Mouse (Mus musculus) layer of hippocampus, adult 6 months (tissue): ENCODE results near the gene Wdr64. TPM values are rescaled to one million over a fixed set of nuclear protein-coding genes. Genes with fewer than 3 reads are reported as not detected.

Source experiments
- long read RNA-seq, 2 experiments: library from polyadenylated mRNA; unstranded; transcript quantifications; one replicate each; pipeline ENCODE4 v2.0.0; 2019 to 2020
- polyA plus RNA-seq: library from polyadenylated mRNA; unstranded; fragments of <200 nt; fragmentation: Nextera tagmentation; gene quantifications from 2 replicates; pipeline ENCODE4 v1.2.3, GENCODE M21; 2021

The Wdr64 gene
- polyA plus RNA-seq, result not detected in 2 replicates
- long read RNA-seq, experiment 1, result 0 reads
- long read RNA-seq, experiment 2, result 0 reads

GRCm38 (mm10) chr1:175698293-175698692 lies at the start of gene Wdr64:
Gene Wdr64 (plus strand): TSS chr1:175698593.

GRCm38 (mm10) chr1:175692246-175692996 lies 6.0 kb upstream of the Wdr64 start, which contains the start of the genes Opn3 and Chml:
Gene Opn3 (minus strand): TSS chr1:175692776.
Gene Chml (minus strand): TSS chr1:175692901.

Other genes with a start within 250 kb of the Wdr64 start
- gene Rgs7, start 206.1 kb upstream of the Wdr64 start, polyA plus RNA-seq, result 29.6 and 34.0 TPM in 2 replicates
- not detected in 2 replicates for gene Kmo, start 78.2 kb upstream of the Wdr64 start, polyA plus RNA-seq
- 136 and 147 TPM in 2 replicates for gene Fh1, start 73.0 kb upstream of the Wdr64 start, polyA plus RNA-seq
- gene Opn3, start 5.8 kb upstream of the Wdr64 start, polyA plus RNA-seq, result 2.0 and 2.5 TPM in 2 replicates
- gene Chml, start 5.7 kb upstream of the Wdr64 start, polyA plus RNA-seq, result 0.69 and 0.75 TPM in 2 replicates
- 0.29 and 0.35 TPM in 2 replicates for gene Exo1, start 182.0 kb downstream of the Wdr64 start, polyA plus RNA-seq
- not detected in 2 replicates for gene Gm38100, start 221.7 kb downstream of the Wdr64 start, polyA plus RNA-seq